Mouse (Mus musculus) heart, embryonic 14.5 days (tissue): ENCODE measurements around the gene Tmem74b. TPM values are rescaled to one million over a fixed set of nuclear protein-coding genes. Genes with fewer than 3 reads are reported as not detected.

Experiments used
- ATAC-seq: fragments of 200-750 bp; cut with Nextera tagmentation; 2 replicates; pipeline ENCODE4 v1.8.0; 2017; ENCODE audit warnings: low read depth, moderate TSS enrichment; ENCODE audit not compliant: insufficient number of reproducible peaks, insufficient read depth, low FRiP score
- H3K27ac ChIP-seq, 2 experiments: fragments of 200-500 bp in 1 of 2; fragments of 300-500 bp in 1 of 2; sonication (generic) in 1 of 2; replicated peaks in 1 of 2; 2 replicates each; pipeline ENCODE4 v1.5.1; 2012 to 2014; ENCODE audit warnings: low read depth in 2 of 2, low read length in 2 of 2, control low read depth in 1 of 2, mild to moderate bottlenecking in 1 of 2, mixed read lengths in 1 of 2; ENCODE audit not compliant: control insufficient read depth in 1 of 2, insufficient read depth in 1 of 2
- H3K27me3 ChIP-seq: fragments of 300-500 bp; sonication (generic); 2 replicates; pipeline ENCODE4 v1.6.1; 2014; ENCODE audit warnings: mild to moderate bottlenecking, low read length, control low read depth; ENCODE audit not compliant: control insufficient read depth, insufficient read depth
- H3K36me3 ChIP-seq: fragments of 300-500 bp; sonication (generic); 2 replicates; pipeline ENCODE4 v1.6.1; 2014; ENCODE audit warnings: mild to moderate bottlenecking, control low read depth, low read length, mixed read lengths; ENCODE audit not compliant: control insufficient read depth, insufficient read depth
- H3K4me1 ChIP-seq, 2 experiments: fragments of 200-500 bp in 1 of 2; fragments of 300-500 bp in 1 of 2; sonication (generic) in 1 of 2; 2 replicates each; pipeline ENCODE4 v1.6.1; 2012 to 2014; ENCODE audit warnings: low read length in 2 of 2, control low read depth in 1 of 2, mixed read lengths in 1 of 2; ENCODE audit not compliant: control insufficient read depth in 2 of 2, insufficient read depth in 2 of 2
- H3K4me2 ChIP-seq: fragments of 300-500 bp; sonication (generic); 2 replicates; pipeline ENCODE4 v1.6.1; 2014; ENCODE audit warnings: mild to moderate bottlenecking, low read length
- H3K4me3 ChIP-seq, 2 experiments: fragments of 200-500 bp in 1 of 2; fragments of 300-500 bp in 1 of 2; sonication (generic) in 1 of 2; 2 replicates each; pipeline ENCODE4 v1.5.1; 2012 to 2014; ENCODE audit warnings: low read length in 2 of 2, mild to moderate bottlenecking in 2 of 2, control low read depth in 1 of 2, low read depth in 1 of 2, moderate library complexity in 1 of 2; ENCODE audit not compliant: control insufficient read depth in 1 of 2, insufficient read depth in 1 of 2
- H3K9ac ChIP-seq: fragments of 300-500 bp; sonication (generic); 2 replicates; pipeline ENCODE4 v1.6.1; 2014; ENCODE audit warnings: mild to moderate bottlenecking, low read length
- H3K9me3 ChIP-seq: fragments of 300-500 bp; sonication (generic); 2 replicates; pipeline ENCODE4 v1.6.1; 2016; ENCODE audit warnings: low read length, control low read depth; ENCODE audit not compliant: control insufficient read depth
- WGBS: fragments of 180-500 bp; shearing (Covaris S2); extraction: QIAGEN DNeasy Blood & Tissue Kit; methylation state at CpG from one replicate; pipeline ENCODE4 v1.1.7; 2014; 5-methylcytosine and 5-hydroxymethylcytosine counted together
- polyA plus RNA-seq: library from polyadenylated mRNA; unstranded; fragments of >200 nt; fragmentation: Nextera tagmentation; extraction: Ambion mirVana; gene quantifications from 2 replicates; pipeline ENCODE4 v1.2.1, GENCODE M21; 2014

Gene Tmem74b
- polyA plus RNA-seq, 1 experiment from 2014 or later, result 1.1 TPM

DNA sequence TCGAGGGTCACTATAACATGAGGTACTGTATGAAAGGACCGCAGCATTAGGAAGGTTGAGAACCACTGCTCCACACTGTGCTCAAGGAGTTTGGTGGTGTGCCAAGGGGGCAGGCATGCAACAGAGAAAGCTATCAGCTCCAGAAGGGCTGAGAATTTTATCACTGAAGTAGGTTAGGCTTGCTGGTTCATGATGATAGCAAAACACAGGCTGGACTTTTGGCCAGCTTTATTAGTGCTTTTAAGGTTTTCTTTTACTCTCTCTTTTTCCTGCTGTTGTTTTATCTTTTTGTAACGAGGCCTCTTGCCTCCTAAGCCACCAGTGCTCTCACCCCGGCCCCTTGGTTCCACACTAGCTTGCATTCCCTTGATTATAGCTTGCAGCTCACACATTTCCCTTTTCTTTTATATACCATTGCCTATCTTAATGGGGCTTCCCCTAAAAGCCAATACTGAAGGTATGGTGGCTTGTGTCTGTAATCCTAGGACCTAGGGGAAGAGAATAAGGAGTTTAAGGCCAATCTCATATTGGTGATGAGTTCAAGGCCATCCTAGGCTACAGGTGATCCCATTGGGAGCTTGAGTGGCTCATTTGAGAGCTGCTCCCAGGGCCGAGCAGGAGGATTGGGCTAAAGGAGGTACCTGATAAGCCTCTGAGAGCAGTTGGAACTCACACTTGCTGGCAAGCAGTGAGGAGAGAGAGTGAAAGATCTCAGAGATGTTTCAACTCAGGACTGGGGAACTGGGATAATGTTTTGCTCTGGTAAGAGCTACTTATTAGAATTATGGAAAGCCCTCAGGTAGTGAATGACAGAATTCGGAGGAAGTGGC is 41.3 kb downstream of the Tmem74b start:
- WGBS, result 43% methylated on average over 6 of the region's 6 CpGs
- H3K27me3 ChIP-seq, result no peaks in the 10 kb centered on the region
- no peaks in the 10 kb centered on the region for H3K9me3 ChIP-seq
- H3K4me3 ChIP-seq, result no peak overlapping the region
- no peak overlapping the region for H3K9ac ChIP-seq
- ATAC-seq, result no peak
- no peak overlapping the region for H3K27ac ChIP-seq
- no peak overlapping the region for H3K4me2 ChIP-seq
- no peaks in the 10 kb centered on the region for H3K36me3 ChIP-seq
- H3K4me1 ChIP-seq, result peaks cover 3 to 14% of the 10 kb centered on the region in 2 experiments

DNA sequence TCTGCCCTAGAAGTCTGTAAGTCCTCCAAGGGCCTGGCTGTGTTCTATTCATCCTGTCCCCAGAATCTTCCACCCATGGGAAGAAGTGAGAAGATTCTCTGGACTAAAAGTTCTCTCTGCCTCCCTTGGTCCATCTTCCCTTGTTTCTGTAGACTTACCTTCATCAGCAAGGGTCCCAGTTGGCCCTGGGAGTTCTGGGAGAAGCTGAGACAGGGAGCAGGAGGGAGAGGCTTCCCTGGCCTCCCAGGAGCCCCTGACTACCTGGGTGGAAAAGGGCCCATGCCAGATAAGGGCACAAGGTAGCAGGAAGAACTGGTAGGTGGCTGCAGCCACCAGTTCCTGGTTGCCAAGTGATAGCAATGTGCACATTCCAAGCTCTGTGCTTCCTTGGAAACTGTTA is 42.0 kb downstream of the Tmem74b start, which contains the start of gene Psmf1:
Gene Psmf1, minus strand, starts transcription at position 342 of the 400 bp plus-strand sequence.
- no peaks in the 10 kb centered on the region for H3K9me3 ChIP-seq
- H3K27ac ChIP-seq, result no peak within 1 kb of the TSS
- ATAC-seq, result no peak
- H3K4me2 ChIP-seq, result no peak within 1 kb of the TSS
- no peaks in the 10 kb centered on the region for H3K27me3 ChIP-seq
- no peak within 1 kb of the TSS for H3K4me3 ChIP-seq
- H3K36me3 ChIP-seq, result no peaks in the 10 kb centered on the region
- peaks cover 3 to 14% of the 10 kb centered on the region in 2 experiments for H3K4me1 ChIP-seq
- H3K9ac ChIP-seq, result no peak within 1 kb of the TSS

DNA sequence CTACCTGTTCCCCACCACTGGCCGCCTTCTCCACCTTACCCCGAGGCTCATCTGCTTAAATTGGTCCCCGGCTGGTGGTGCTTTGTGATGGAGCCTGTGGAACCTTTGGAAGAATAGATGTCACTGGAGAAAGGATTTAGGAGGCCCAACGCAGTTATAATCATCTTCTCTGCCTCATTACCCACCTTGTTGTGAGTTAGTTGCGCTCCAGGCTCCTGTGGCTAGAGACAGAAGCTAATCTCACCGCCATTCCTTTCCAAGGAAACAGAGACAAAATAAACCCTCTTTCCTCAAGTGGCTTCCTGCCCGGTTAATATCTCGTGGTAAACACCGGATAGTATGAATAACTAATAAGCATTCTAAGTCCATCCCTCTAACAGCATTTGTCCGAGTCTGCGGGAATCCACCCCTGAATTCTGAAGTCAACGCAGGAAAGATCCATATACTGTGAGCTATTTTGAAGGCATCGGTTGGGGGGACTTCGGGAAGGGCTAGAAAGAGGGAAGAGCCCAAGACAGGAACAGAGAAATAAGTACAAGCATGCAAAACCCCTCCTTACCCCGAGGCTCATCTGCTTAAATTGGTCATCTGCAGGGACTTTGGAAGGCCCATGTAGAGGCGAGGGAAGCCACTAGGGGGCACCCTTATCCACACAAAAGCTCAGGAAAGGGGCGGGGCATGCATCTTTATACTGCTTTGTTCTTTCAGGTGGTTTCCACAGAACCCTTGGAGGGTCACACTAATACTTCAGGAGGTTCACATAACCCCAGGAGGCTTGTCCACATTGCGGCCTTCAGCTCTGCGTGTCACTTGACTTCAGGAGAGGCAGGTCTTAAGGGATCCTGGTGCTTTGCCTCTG is 46.3 kb downstream of the Tmem74b start:
- Histone ChIP-seq H3K27me3 (no peaks in the 10 kb centered on the region), H3K27ac (no peak overlapping the region), H3K4me2 (no peak overlapping the region), H3K9ac (no peak overlapping the region), H3K36me3 (no peaks in the 10 kb centered on the region), H3K4me3 (no peak overlapping the region), H3K4me1 (no peaks in the 10 kb centered on the region), H3K9me3 (no peaks in the 10 kb centered on the region)
- no peak for ATAC-seq
- 36% methylated on average over 19 of the region's 19 CpGs for WGBS

DNA sequence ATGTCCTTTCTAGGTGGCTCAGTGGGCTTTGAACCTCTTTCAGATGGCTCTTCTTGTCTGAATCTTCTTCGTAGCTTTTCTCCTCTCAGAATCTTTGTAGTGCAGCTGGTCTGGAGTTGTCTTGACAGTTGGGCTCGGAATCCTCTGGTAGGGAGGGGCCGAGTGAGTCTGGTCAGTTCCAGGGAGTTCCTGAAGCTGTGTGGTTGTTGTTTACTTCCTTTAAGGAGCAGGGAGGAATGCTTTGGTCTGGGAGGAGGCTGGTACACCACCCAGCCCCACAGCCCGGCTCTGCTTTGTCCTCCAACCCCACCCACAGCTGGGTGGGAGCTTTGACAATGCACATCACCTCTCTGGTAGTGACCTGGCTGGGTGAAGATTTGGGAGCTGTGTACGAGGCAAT is 49.5 kb downstream of the Tmem74b start:
- H3K4me2 ChIP-seq, result no peak overlapping the region

DNA sequence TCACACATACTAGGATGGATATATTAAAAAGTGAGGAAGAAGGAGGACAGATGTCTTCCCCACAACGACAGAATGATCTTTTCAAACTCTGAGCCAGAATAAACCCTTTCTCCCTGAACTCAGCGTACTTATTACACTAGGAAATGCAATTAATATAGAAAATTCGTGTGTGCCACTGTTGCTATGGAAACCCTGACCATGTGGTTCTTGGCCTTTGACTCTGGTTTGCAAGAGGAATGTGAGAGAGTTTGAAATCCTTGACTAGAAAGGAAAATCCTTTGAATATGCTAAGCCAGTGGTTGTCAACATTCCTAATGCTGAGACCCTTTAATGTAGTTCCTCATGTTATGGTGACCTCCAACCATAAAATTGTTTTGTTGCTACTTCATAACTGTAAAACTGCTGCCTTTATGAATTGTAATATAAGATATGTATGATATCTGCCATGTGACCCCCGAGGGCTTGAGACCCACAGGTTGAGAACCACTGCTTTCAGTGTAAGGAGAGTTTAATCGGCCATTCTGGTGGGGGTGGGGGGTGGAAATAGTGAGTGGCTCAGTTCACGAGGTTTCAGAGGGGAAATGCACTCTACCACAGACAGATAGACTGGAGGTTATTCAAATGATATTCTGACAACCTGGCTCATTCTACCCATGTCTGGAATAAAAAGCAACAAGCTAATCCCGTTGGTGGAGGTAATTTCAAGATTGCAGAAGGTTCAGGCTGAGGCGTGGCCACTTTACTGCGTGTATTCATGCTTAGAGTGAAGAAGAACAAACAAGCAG is 54.7 kb downstream of the Tmem74b start:
- no peak overlapping the region for H3K4me3 ChIP-seq
- H3K36me3 ChIP-seq, result no peaks in the 10 kb centered on the region
- no peak overlapping the region for H3K27ac ChIP-seq
- no peaks in the 10 kb centered on the region for H3K9me3 ChIP-seq
- H3K4me2 ChIP-seq, result no peak overlapping the region
- H3K27me3 ChIP-seq, result no peaks in the 10 kb centered on the region
- no peak for ATAC-seq
- H3K4me1 ChIP-seq, result no peaks in the 10 kb centered on the region
- WGBS, result 58% methylated on average over 9 of the region's 9 CpGs
- H3K9ac ChIP-seq, result no peak overlapping the region

More for the DNA sequence above, 49.5 kb downstream of the Tmem74b start:
- Histone ChIP-seq H3K4me1 (no peaks in the 10 kb centered on the region), H3K36me3 (no peaks in the 10 kb centered on the region), H3K27me3 (no peaks in the 10 kb centered on the region), H3K27ac (no peak overlapping the region), H3K4me3 (no peak overlapping the region), H3K9me3 (no peaks in the 10 kb centered on the region), H3K9ac (no peak overlapping the region)
- ATAC-seq, result no peak
- 57% methylated on average over 5 of the region's 5 CpGs for WGBS

DNA sequence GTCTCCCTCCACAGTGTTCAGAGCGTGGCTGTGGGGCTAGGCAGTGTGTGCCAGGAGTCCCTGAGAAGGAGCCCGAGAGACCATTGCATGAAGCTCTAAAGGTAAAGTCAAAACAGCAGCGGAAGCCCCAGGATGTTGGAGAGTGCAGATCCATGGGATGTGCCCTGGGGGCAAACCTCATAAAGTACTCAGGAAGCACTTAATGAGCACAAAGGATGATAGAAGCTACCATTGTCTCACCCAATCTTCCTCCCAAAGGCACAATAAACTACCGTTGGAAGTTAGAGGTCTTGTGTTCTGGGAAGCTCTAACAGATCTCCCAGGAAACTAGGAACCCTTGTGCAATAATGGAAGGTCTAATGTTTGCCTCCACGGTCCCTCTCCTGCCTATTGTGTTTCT is 55.6 kb downstream of the Tmem74b start:
- H3K4me2 ChIP-seq, result no peak overlapping the region
- H3K9ac ChIP-seq, result no peak overlapping the region
- no peak overlapping the region for H3K4me3 ChIP-seq
- ATAC-seq, result no peak
- no peaks in the 10 kb centered on the region for H3K27me3 ChIP-seq
- no peaks in the 10 kb centered on the region for H3K36me3 ChIP-seq
- H3K27ac ChIP-seq, result no peak overlapping the region
- WGBS, result 74% methylated on average over 5 of the region's 5 CpGs
- no peaks in the 10 kb centered on the region for H3K4me1 ChIP-seq
- H3K9me3 ChIP-seq, result no peaks in the 10 kb centered on the region

DNA sequence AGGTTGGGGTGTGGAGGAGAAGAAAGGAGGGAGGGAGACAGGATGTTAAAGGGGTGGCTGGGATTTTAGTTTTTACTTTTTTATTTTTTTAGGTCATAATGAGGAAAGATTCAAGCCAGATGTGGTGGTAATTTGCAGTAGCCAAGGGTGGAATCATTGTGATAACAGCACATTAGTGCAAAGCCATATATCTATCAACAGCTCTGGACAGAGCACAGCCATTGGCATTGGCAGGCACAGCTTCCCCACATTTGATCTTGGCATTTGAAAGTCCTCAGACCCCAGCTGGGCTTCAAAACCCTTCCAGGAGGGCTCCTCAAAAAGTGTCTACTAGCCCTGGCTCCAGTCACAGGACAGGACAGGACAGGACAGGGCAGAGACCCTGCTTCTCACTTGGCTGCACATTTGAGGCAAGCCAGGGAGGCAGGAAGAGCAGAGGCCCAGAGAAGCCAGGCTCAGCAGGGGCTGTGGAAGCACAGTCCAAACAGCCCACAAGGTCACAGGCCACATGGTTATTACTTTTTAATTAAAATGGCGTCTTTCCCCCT is 57.1 kb downstream of the Tmem74b start:
- no peak overlapping the region for H3K4me3 ChIP-seq
- H3K27me3 ChIP-seq, result no peaks in the 10 kb centered on the region
- H3K9me3 ChIP-seq, result no peaks in the 10 kb centered on the region
- H3K36me3 ChIP-seq, result no peaks in the 10 kb centered on the region
- H3K9ac ChIP-seq, result no peak overlapping the region
- no peak overlapping the region for H3K4me2 ChIP-seq
- no peaks in the 10 kb centered on the region for H3K4me1 ChIP-seq
- no peak overlapping the region for H3K27ac ChIP-seq
- 50% methylated on average over 1 of the region's 1 CpGs for WGBS
- no peak for ATAC-seq
